8 mouse cellular contexts compared by ENCODE assay signal in the genomic region with DNA sequence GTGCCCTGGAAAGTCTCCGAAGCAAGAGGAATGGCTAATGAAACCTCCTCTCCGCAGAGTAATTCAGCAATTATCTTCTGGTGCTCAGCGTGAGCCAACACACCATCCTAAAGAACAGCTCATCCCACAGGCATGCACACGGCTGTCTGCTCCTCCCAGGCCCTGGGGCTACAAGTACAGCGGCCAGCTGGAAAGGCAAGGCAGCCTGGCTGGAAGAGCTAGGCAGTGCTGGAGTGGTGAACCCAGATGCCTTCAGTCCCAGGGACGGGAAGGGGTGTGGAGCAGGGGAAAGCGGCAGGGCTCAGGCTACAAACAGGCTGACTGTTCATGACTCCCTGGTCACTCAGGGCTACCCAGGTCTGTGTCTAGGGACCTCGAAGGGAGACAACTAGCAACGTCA. TPM values are rescaled to one million over a fixed set of nuclear protein-coding genes. Genes with fewer than 3 reads are reported as not detected.
DNase-seq lines count a peak whose midpoint lies in the region; ATAC-seq and TF ChIP-seq lines count a peak whose summit lies in the region.
"Had no signal": no experiment of that assay in that cellular context is flagged by ENCODE, and none has a peak within 500 bp of the region (broad histone marks: within the 10 kb centered on the region; RNA-seq: fewer than 3 reads in every experiment).

No protein-coding gene starts in this region.

- H3K9ac ChIP-seq in intestine, embryonic 15.5 days: no peak overlapping the region
- H3K9ac ChIP-seq in neural tube, embryonic 15.5 days (replicated peaks): no peak overlapping the region

- no peaks in the 10 kb centered on the region for H3K9me3 ChIP-seq in intestine, embryonic 15.5 days
- no peaks in the 10 kb centered on the region for H3K9me3 ChIP-seq in neural tube, embryonic 15.5 days (replicated peaks)

- DNase-seq in MN1 (ENCODE audit: low spot score): peak; percentile 80
- DNase-seq in gastrocnemius, postnatal 10 days: peak; percentile 71
- no peak for DNase-seq in cerebellum, adult 11 months
- no peak for DNase-seq in spleen, postnatal 36 days (ENCODE audit: low spot score in 2 of 2)

- H3K4me2 ChIP-seq in intestine, embryonic 15.5 days (replicated peaks): no peak overlapping the region; the same call in 1 of the 2 replicates
- no peak overlapping the region for H3K4me2 ChIP-seq in neural tube, embryonic 15.5 days

- H3K79me2 ChIP-seq in C2C12 (ENCODE audit: control insufficient read depth, insufficient read depth): no peaks in the 10 kb centered on the region

- whole genome bisulfite sequencing in intestine, embryonic 15.5 days: 31% methylated on average over 9 of the region's 9 CpGs
- 32% methylated on average over 9 of the region's 9 CpGs for WGBS in neural tube, embryonic 15.5 days

- peak; percentile 69 for ATAC-seq in intestine, embryonic 15.5 days
- ATAC-seq in neural tube, embryonic 15.5 days (ENCODE audit: low FRiP score): no peak

- no peak overlapping the region for H3K4me3 ChIP-seq in C2C12 (ENCODE audit: insufficient read depth, poor library complexity, severe bottlenecking)
- H3K4me3 ChIP-seq in intestine, embryonic 15.5 days (replicated peaks): no peak overlapping the region
- H3K4me3 ChIP-seq in neural tube, embryonic 15.5 days (replicated peaks): no peak overlapping the region
- H3K4me3 ChIP-seq: erythroblast, embryonic 14.5 days had no signal

- no peak for TF ChIP-seq CTCF in C2C12 (IDR thresholded peaks at IDR 0.05; ENCODE audit: control insufficient read depth, insufficient read depth, insufficient read length)

- H3K27me3 ChIP-seq in C2C12 (ENCODE audit: control insufficient read depth, insufficient read depth, insufficient read length): no peaks in the 10 kb centered on the region
- no peaks in the 10 kb centered on the region for H3K27me3 ChIP-seq in intestine, embryonic 15.5 days (replicated peaks)
- H3K27me3 ChIP-seq in neural tube, embryonic 15.5 days (replicated peaks): no peaks in the 10 kb centered on the region

- H3K79me3 ChIP-seq in C2C12 (ENCODE audit: low read depth): no peaks in the 10 kb centered on the region

- peak overlapping the region; percentile 34 for H3K27ac ChIP-seq in intestine, embryonic 15.5 days
- H3K27ac ChIP-seq in neural tube, embryonic 15.5 days (replicated peaks): peak overlapping the region; percentile 24

- peak overlapping the region; percentile 6 for H3ac ChIP-seq in C2C12 (ENCODE audit: control insufficient read depth, insufficient read length, low read depth)

- H3K4me1 ChIP-seq in intestine, embryonic 15.5 days (replicated peaks): peaks cover 18% of the 10 kb centered on the region
- peaks cover 12% of the 10 kb centered on the region for H3K4me1 ChIP-seq in neural tube, embryonic 15.5 days

- peaks cover 11% of the 10 kb centered on the region for H3K36me3 ChIP-seq in C2C12 (ENCODE audit: control insufficient read depth, insufficient read depth)
- 0 out of 2 replicates have a peak, but pooled peaks cover 3% of the 10 kb centered on the region for H3K36me3 ChIP-seq in intestine, embryonic 15.5 days
- H3K36me3 ChIP-seq in neural tube, embryonic 15.5 days: peaks cover 19% of the 10 kb centered on the region

TF ChIP-seq in C2C12, 6 proteins besides CTCF, POLR2A, EP300 and RAD21:
- TF ChIP-seq USF1 (IDR thresholded peaks at IDR 0.05; ENCODE audit: low read depth) (no peak), MAX (IDR thresholded peaks at IDR 0.05) (peak; percentile 84), MYOD1 (IDR thresholded peaks at IDR 0.05; ENCODE audit: control insufficient read depth, insufficient read length, low read depth) (peak; percentile 69), FOSL1 (IDR thresholded peaks at IDR 0.05; ENCODE audit: insufficient read depth, low read length, poor library complexity, severe bottlenecking) (peak; percentile 69)

RNA-seq across cellular contexts. Expression of a gene that starts 8.4 kb away (rescaled TPM):
- 20.6 TPM for polyA plus RNA-seq in C2C12 (2012; fragmentation: generic; extraction: Trizol)
- total RNA-seq in gastrocnemius, postnatal 10 days (2021): 10 to 100 TPM; 17.5 to 21.1 TPM
- 46.7 and 48.7 TPM in 2 replicates for polyA plus RNA-seq in intestine, embryonic 15.5 days (2015; fragmentation: Nextera tagmentation; extraction: Ambion mirVana)
- polyA plus RNA-seq in neural tube, embryonic 15.5 days (2015; fragmentation: Nextera tagmentation; extraction: Ambion mirVana): 61.5 and 65.2 TPM in 2 replicates

RNA-seq across cellular contexts. Expression of a gene that starts 8.5 kb away (rescaled TPM):
- 29.9 TPM for polyA plus RNA-seq in C2C12 (2012; fragmentation: generic; extraction: Trizol)
- 10 to 100 TPM; 34.7 to 39.5 TPM for total RNA-seq in gastrocnemius, postnatal 10 days (2021)
- polyA plus RNA-seq in intestine, embryonic 15.5 days (2015; fragmentation: Nextera tagmentation; extraction: Ambion mirVana): 50.1 and 51.8 TPM in 2 replicates
- 58.5 and 58.8 TPM in 2 replicates for polyA plus RNA-seq in neural tube, embryonic 15.5 days (2015; fragmentation: Nextera tagmentation; extraction: Ambion mirVana)

RNA-seq across cellular contexts. Expression of a gene that starts 26.7 kb away (rescaled TPM):
- 32.1 TPM for polyA plus RNA-seq in C2C12 (2012; fragmentation: generic; extraction: Trizol)
- total RNA-seq in gastrocnemius, postnatal 10 days (2021): 1 to 10 TPM; 3.8 to 5.4 TPM
- polyA plus RNA-seq in intestine, embryonic 15.5 days (2015; fragmentation: Nextera tagmentation; extraction: Ambion mirVana): 12.6 and 16.4 TPM in 2 replicates
- polyA plus RNA-seq in neural tube, embryonic 15.5 days (2015; fragmentation: Nextera tagmentation; extraction: Ambion mirVana): 9.6 and 10.8 TPM in 2 replicates

RNA-seq across cellular contexts. Expression of a gene that starts 32.5 kb away (rescaled TPM):
- 61.4 TPM for polyA plus RNA-seq in C2C12 (2012; fragmentation: generic; extraction: Trizol)
- total RNA-seq in gastrocnemius, postnatal 10 days (2021): 10 to 100 TPM; 37.7 to 68.3 TPM
- 765 and 774 TPM in 2 replicates for polyA plus RNA-seq in intestine, embryonic 15.5 days (2015; fragmentation: Nextera tagmentation; extraction: Ambion mirVana)
- 1,500 and 1,731 TPM in 2 replicates for polyA plus RNA-seq in neural tube, embryonic 15.5 days (2015; fragmentation: Nextera tagmentation; extraction: Ambion mirVana)

RNA-seq across cellular contexts. Expression of a gene that starts 54.0 kb away (rescaled TPM):
- 116 TPM for polyA plus RNA-seq in C2C12 (2012; fragmentation: generic; extraction: Trizol)
- 10 to 100 TPM; 81.0 to 96.2 TPM for total RNA-seq in gastrocnemius, postnatal 10 days (2021)
- 91.1 and 92.1 TPM in 2 replicates for polyA plus RNA-seq in intestine, embryonic 15.5 days (2015; fragmentation: Nextera tagmentation; extraction: Ambion mirVana)
- polyA plus RNA-seq in neural tube, embryonic 15.5 days (2015; fragmentation: Nextera tagmentation; extraction: Ambion mirVana): 504 and 568 TPM in 2 replicates

Comparison
In these comparisons a context has a peak if more than half of its experiments do, and no peak if none do; other contexts are left out.
1. DNase-seq: peak in MN1 (single experiment) and gastrocnemius, postnatal 10 days (single experiment); none in cerebellum, adult 11 months (single experiment) and spleen, postnatal 36 days (0 of 2).